Mouse (Mus musculus) embryonic facial prominence, embryonic 14.5 days (tissue): Measurements from ENCODE around the gene Ndufaf5. TPM values are rescaled to one million over a fixed set of nuclear protein-coding genes. Genes with fewer than 3 reads are reported as not detected.
A peak's percentile ranks its signal among the peaks of the same experiment; 100 is the strongest.

Experiments
- ATAC-seq: fragments of 200-750 bp; cut with Nextera tagmentation; 2 replicates; pipeline ENCODE4 v1.8.0; 2017; ENCODE audit warnings: low read depth, moderate number of reproducible peaks, moderate TSS enrichment
- DNase-seq: peaks from one replicate; pipeline ENCODE4 v3.0.0-alpha.2; 2015; ENCODE audit warnings: low spot score
- H3K27ac ChIP-seq: fragments of 300-500 bp; sonication (generic); replicated peaks from 2 replicates; pipeline ENCODE4 v1.5.1; 2014; ENCODE audit warnings: low read depth, mild to moderate bottlenecking, low read length, moderate library complexity
- H3K27me3 ChIP-seq: fragments of 300-500 bp; sonication (generic); replicated peaks from 2 replicates; pipeline ENCODE4 v1.6.1; 2014; ENCODE audit warnings: low read length; ENCODE audit not compliant: control insufficient read depth, insufficient read depth
- H3K36me3 ChIP-seq: fragments of 300-500 bp; sonication (generic); 2 replicates; pipeline ENCODE4 v1.6.1; 2014; ENCODE audit warnings: low read length, mixed read lengths; ENCODE audit not compliant: control insufficient read depth, insufficient read depth
- H3K4me1 ChIP-seq: fragments of 300-500 bp; sonication (generic); 2 replicates; pipeline ENCODE4 v1.6.1; 2014; ENCODE audit warnings: antibody characterized with exemption, low read length; ENCODE audit not compliant: control insufficient read depth, insufficient read depth
- H3K4me2 ChIP-seq: fragments of 300-500 bp; sonication (generic); 2 replicates; pipeline ENCODE4 v1.6.1; 2014; ENCODE audit warnings: low read depth, mild to moderate bottlenecking, low read length, moderate library complexity, mixed read lengths
- H3K4me3 ChIP-seq: fragments of 300-500 bp; sonication (generic); 2 replicates; pipeline ENCODE4 v1.5.1; 2014; ENCODE audit warnings: low read depth, mild to moderate bottlenecking, low read length
- H3K9ac ChIP-seq: fragments of 300-500 bp; sonication (generic); 2 replicates; pipeline ENCODE4 v1.6.1; 2014; ENCODE audit warnings: low read depth, mild to moderate bottlenecking, low read length, moderate library complexity, mixed read lengths
- H3K9me3 ChIP-seq: fragments of 300-500 bp; sonication (generic); 2 replicates; pipeline ENCODE4 v1.6.1; 2016; ENCODE audit warnings: low read length; ENCODE audit not compliant: control insufficient read depth
- WGBS: fragments of 180-500 bp; shearing (Covaris S2); extraction: QIAGEN DNeasy Blood & Tissue Kit; methylation state at CpG from one replicate; pipeline ENCODE4 v1.1.7; 2014; 5-methylcytosine and 5-hydroxymethylcytosine counted together
- polyA plus RNA-seq: library from polyadenylated mRNA; unstranded; fragments of >200 nt; fragmentation: Nextera tagmentation; extraction: Ambion mirVana; gene quantifications from 2 replicates; pipeline ENCODE4 v1.2.1, GENCODE M21; 2014

Gene Ndufaf5
- polyA plus RNA-seq, 1 experiment from 2014 or later: 22.5 TPM

- Histone ChIP-seq H3K4me1 (no peaks in the 10 kb centered on the region), H3K4me2 (no peak overlapping the region), H3K36me3 (no peaks in the 10 kb centered on the region), H3K27ac (no peak overlapping the region), H3K4me3 (no peak overlapping the region), H3K9ac (no peak overlapping the region), H3K9me3 (no peaks in the 10 kb centered on the region), H3K27me3 (no peaks in the 10 kb centered on the region)
- no peak for ATAC-seq
- WGBS: 69% methylated on average over 5 of the region's 5 CpGs
- no peak for DNase-seq
These were observed 71.9 kb downstream of the Ndufaf5 start for GRCm38 (mm10) chr2:140242398-140242797.

- 79% methylated on average over 5 of the region's 5 CpGs for WGBS
- DNase-seq (peak; percentile 11), ATAC-seq (no peak)
- Histone ChIP-seq H3K27ac (no peak overlapping the region), H3K27me3 (no peaks in the 10 kb centered on the region), H3K36me3 (no peaks in the 10 kb centered on the region), H3K4me2 (no peak overlapping the region), H3K9me3 (no peaks in the 10 kb centered on the region), H3K4me3 (no peak overlapping the region), H3K9ac (no peak overlapping the region), H3K4me1 (no peaks in the 10 kb centered on the region)
These were observed 72.7 kb downstream of the Ndufaf5 start for GRCm38 (mm10) chr2:140243105-140243504.

Other genes with a start within 250 kb of the Ndufaf5 start
- gene Tasp1, start 103.8 kb upstream of the Ndufaf5 start, polyA plus RNA-seq: 19.9 and 24.4 TPM in 2 replicates
- not detected in 2 replicates for gene Gm17374, start 18.6 kb upstream of the Ndufaf5 start, polyA plus RNA-seq
- 17.8 and 20.8 TPM in 2 replicates for gene Esf1, start 85 bp upstream of the Ndufaf5 start, polyA plus RNA-seq
- gene Sel1l2, start 219.1 kb downstream of the Ndufaf5 start, polyA plus RNA-seq: not detected in 2 replicates
- 25.6 and 29.2 TPM in 2 replicates for gene Macrod2, start 224.7 kb downstream of the Ndufaf5 start, polyA plus RNA-seq